Mouse (Mus musculus): ENCODE data around the gene Gjb6. TPM values are rescaled to one million over a fixed set of nuclear protein-coding genes. Genes with fewer than 3 reads are reported as not detected.
A peak's percentile ranks its signal among the peaks of the same experiment; 100 is the strongest.

The Gjb6 gene
- not detected in 2 replicates for polyA plus RNA-seq (2015; fragmentation: Nextera tagmentation; extraction: Ambion mirVana)

DNA sequence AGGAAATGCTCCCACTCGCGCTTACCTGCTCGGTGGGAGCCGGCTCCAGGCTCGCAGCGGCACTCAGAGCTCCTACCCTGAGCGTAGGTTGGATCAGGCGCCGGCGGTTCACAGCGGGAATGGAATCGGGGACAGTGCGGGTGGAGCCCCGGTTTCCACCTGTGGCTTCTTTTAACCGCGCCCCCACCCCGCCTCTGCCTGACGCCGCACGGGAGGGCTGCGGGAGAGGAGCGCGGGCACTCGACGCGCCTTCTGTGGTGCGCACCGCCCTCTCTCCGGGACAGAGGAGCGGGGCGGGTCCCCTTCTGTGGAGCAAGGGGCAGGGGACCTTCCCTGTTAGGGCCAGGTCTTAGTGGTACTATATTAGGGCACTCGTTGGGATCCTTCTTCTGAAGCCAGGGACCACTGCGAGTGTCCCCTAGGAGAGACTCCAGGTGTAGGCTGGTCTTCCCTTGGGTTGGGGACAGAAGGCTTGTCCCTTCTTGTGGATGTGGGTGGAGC is at the start of gene Gjb6:
Gene Gjb6 (minus strand): TSS at position 451 of the 501 bp plus-strand sequence.
- Histone ChIP-seq H3K27ac (no peak within 1 kb of the TSS), H3K4me3 (peak within 1 kb of the TSS; percentile 37), H3K27me3 (peaks cover 73% of the 10 kb centered on the region), H3K9me3 (replicated peaks) (no peaks in the 10 kb centered on the region), H3K4me2 (peak within 1 kb of the TSS; percentile 63), H3K4me1 (replicated peaks) (peaks cover 7% of the 10 kb centered on the region), H3K9ac (no peak within 1 kb of the TSS), H3K36me3 (no peaks in the 10 kb centered on the region)
- WGBS, result 4% methylated on average over 33 of the region's 33 CpGs
- no peak for ATAC-seq (replicated peaks; ENCODE audit: insufficient number of reproducible peaks, insufficient read depth, low FRiP score, low read depth)

- no peak for ATAC-seq (replicated peaks; ENCODE audit: insufficient number of reproducible peaks, insufficient read depth, low FRiP score, low read depth)
- H3K4me2 ChIP-seq, result no peak overlapping the region
- no peak overlapping the region for H3K4me3 ChIP-seq
- H3K4me1 ChIP-seq (replicated peaks), result peaks cover 3% of the 10 kb centered on the region; the same call in 1 of the 2 replicates
- H3K36me3 ChIP-seq, result no peaks in the 10 kb centered on the region
- H3K27me3 ChIP-seq, result 0 out of 2 replicates have a peak, but pooled peaks cover 7% of the 10 kb centered on the region
- H3K9ac ChIP-seq, result no peak overlapping the region
- no peaks in the 10 kb centered on the region for H3K9me3 ChIP-seq (replicated peaks)
- H3K27ac ChIP-seq, result no peak overlapping the region
- WGBS, result 91% methylated on average over 3 of the region's 3 CpGs
Measured at GRCm38 (mm10) chr14:57165493-57165892, 32.1 kb upstream of the Gjb6 start.

DNA sequence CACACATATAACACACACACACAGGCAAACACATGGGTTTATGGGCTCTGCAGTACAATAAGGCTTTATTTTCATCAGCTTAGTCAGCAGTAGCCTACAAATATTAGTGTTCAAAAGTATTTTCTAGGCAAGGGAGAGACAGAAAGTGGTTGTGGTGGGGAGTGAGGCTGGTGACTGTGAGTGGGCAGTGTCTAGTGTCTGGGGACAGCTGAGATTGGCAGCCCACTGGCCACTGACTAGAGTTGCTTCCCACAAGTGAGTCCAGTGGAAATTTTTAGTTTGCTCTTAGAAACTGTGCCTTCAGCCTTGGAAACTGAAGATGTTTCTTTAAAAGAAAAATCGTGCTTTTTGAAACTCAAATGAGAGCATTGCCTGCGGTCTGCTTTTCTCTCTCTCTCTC is 28.4 kb upstream of the Gjb6 start:
- H3K27ac ChIP-seq, result no peak overlapping the region
- no peaks in the 10 kb centered on the region for H3K9me3 ChIP-seq (replicated peaks)
- ATAC-seq (replicated peaks; ENCODE audit: insufficient number of reproducible peaks, insufficient read depth, low FRiP score, low read depth), result no peak
- WGBS, result 48% methylated on average over 2 of the region's 2 CpGs
- H3K36me3 ChIP-seq, result no peaks in the 10 kb centered on the region
- no peak overlapping the region for H3K4me2 ChIP-seq
- H3K9ac ChIP-seq, result no peak overlapping the region
- H3K27me3 ChIP-seq, result 0 out of 2 replicates have a peak, but pooled peaks cover 7% of the 10 kb centered on the region
- no peak overlapping the region for H3K4me3 ChIP-seq
- peaks cover 3% of the 10 kb centered on the region; the same call in 1 of the 2 replicates for H3K4me1 ChIP-seq (replicated peaks)

DNA sequence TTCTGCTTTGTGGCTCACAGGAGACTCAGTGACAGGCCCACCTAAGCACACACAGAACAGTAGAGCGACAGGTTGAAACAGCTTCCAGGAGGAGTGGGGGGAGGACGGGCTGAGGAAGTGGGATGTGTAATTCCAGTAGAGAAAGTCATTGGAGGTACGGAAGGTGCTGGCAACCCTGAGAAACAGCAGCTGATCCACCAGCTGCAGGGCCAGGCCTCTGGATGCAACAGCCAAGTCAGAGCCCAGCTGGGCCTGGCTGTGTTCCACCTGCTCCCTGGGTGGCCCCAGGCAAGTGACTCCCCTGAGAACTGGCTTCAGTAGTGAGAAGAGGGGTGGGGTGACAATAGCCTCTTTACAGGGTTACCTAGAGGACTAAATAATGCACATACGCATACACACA is 27.8 kb upstream of the Gjb6 start:
- Histone ChIP-seq H3K9ac (no peak overlapping the region), H3K4me1 (replicated peaks) (peaks cover 3% of the 10 kb centered on the region; the same call in 1 of the 2 replicates), H3K4me3 (no peak overlapping the region), H3K36me3 (no peaks in the 10 kb centered on the region), H3K4me2 (no peak overlapping the region), H3K27ac (no peak overlapping the region), H3K9me3 (replicated peaks) (no peaks in the 10 kb centered on the region), H3K27me3 (0 out of 2 replicates have a peak, but pooled peaks cover 7% of the 10 kb centered on the region)
- WGBS, result 66% methylated on average over 4 of the region's 4 CpGs
- no peak for ATAC-seq (replicated peaks; ENCODE audit: insufficient number of reproducible peaks, insufficient read depth, low FRiP score, low read depth)

GRCm38 (mm10) chr14:57154916-57155315 is 21.5 kb upstream of the Gjb6 start:
- H3K27me3 ChIP-seq, result peaks cover 8% of the 10 kb centered on the region
- WGBS, result 39% methylated on average over 6 of the region's 6 CpGs
- H3K9ac ChIP-seq, result no peak overlapping the region

DNA sequence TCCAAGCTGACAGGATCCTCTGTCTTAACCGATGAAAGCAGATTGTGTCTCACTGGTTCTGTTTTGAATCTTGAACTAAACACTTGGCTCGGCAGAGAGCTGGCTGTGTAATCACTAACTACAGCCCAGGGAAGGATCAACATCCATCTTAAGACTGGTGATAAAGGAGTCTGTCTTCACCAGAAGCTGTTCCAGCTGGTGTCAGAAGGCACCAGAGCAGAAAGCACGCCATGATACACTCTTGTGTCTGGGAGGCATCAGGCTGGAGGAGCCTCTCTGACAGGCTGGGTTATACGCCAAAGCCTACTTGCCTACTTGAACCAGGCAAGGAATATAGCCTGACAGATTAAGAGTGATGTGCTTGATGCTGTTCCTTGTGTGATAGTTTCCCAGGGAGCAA is 12.3 kb upstream of the Gjb6 start:
- H3K9me3 ChIP-seq (replicated peaks), result no peaks in the 10 kb centered on the region
- H3K36me3 ChIP-seq, result no peaks in the 10 kb centered on the region
- H3K27ac ChIP-seq, result no peak overlapping the region
- H3K4me2 ChIP-seq, result no peak overlapping the region
- WGBS, result 18% methylated on average over 4 of the region's 4 CpGs
- H3K4me1 ChIP-seq (replicated peaks), result no peaks in the 10 kb centered on the region; the same call in 1 of the 2 replicates
- H3K4me3 ChIP-seq, result no peak overlapping the region
- ATAC-seq (replicated peaks; ENCODE audit: insufficient number of reproducible peaks, insufficient read depth, low FRiP score, low read depth), result no peak; the same call in 1 of the 2 replicates
- no peaks in the 10 kb centered on the region; the same call in 1 of the 2 replicates for H3K27me3 ChIP-seq
- no peak overlapping the region for H3K9ac ChIP-seq

More at GRCm38 (mm10) chr14:57154916-57155315, 21.5 kb upstream of the Gjb6 start:
- ATAC-seq (replicated peaks; ENCODE audit: insufficient number of reproducible peaks, insufficient read depth, low FRiP score, low read depth), result no peak
- H3K4me1 ChIP-seq (replicated peaks), result 0 out of 2 replicates have a peak, but pooled peaks cover 3% of the 10 kb centered on the region
- no peaks in the 10 kb centered on the region for H3K9me3 ChIP-seq (replicated peaks)
- no peaks in the 10 kb centered on the region for H3K36me3 ChIP-seq
- no peak overlapping the region for H3K4me2 ChIP-seq
- H3K27ac ChIP-seq, result no peak overlapping the region
- no peak overlapping the region for H3K4me3 ChIP-seq

- Histone ChIP-seq H3K4me2 (no peak overlapping the region), H3K36me3 (no peaks in the 10 kb centered on the region), H3K27ac (no peak overlapping the region), H3K9ac (no peak overlapping the region), H3K27me3 (peaks cover 70% of the 10 kb centered on the region), H3K9me3 (replicated peaks) (no peaks in the 10 kb centered on the region), H3K4me3 (no peak overlapping the region), H3K4me1 (replicated peaks) (peaks cover 7% of the 10 kb centered on the region)
- 72% methylated on average over 8 of the region's 8 CpGs for WGBS
- no peak for ATAC-seq (replicated peaks; ENCODE audit: insufficient number of reproducible peaks, insufficient read depth, low FRiP score, low read depth)
Measured at GRCm38 (mm10) chr14:57135265-57135664, 1.9 kb upstream of the Gjb6 start.

DNA sequence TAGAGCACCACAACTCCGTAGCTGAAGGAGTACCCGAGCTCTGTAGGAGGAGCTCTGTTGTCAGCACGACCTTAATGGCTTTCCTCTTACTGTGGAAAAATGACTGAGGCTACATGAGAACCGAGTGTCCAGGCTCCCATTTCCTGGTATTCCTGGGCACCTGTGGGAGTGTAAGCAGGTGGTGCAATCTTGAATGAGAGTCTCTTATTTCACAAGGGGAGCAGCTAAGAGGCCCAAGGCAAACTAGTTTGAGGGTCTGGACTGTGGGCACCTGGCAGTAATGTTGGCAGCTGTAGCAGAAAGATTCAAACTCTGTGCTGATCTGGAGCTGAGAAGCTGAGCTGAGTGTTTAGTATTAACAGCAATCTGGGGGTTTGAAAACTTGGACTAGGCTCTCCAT is 6.0 kb downstream of the Gjb6 start:
- H3K9me3 ChIP-seq (replicated peaks), result no peaks in the 10 kb centered on the region
- H3K36me3 ChIP-seq, result no peaks in the 10 kb centered on the region
- H3K9ac ChIP-seq, result no peak overlapping the region
- H3K4me1 ChIP-seq (replicated peaks), result no peaks in the 10 kb centered on the region
- no peak overlapping the region for H3K27ac ChIP-seq
- H3K4me3 ChIP-seq, result no peak overlapping the region
- no peak overlapping the region for H3K4me2 ChIP-seq
- no peak for ATAC-seq (replicated peaks; ENCODE audit: insufficient number of reproducible peaks, insufficient read depth, low FRiP score, low read depth)
- peaks cover 26% of the 10 kb centered on the region for H3K27me3 ChIP-seq
- 58% methylated on average over 4 of the region's 4 CpGs for WGBS

GRCm38 (mm10) chr14:57122295-57122694 is 11.1 kb downstream of the Gjb6 start:
- WGBS, result 78% methylated on average over 7 of the region's 7 CpGs
- no peak for ATAC-seq (replicated peaks; ENCODE audit: insufficient number of reproducible peaks, insufficient read depth, low FRiP score, low read depth)
- no peak overlapping the region for H3K4me2 ChIP-seq
- no peaks in the 10 kb centered on the region for H3K4me1 ChIP-seq (replicated peaks)
- H3K27me3 ChIP-seq, result peaks cover 14% of the 10 kb centered on the region
- H3K27ac ChIP-seq, result no peak overlapping the region
- no peaks in the 10 kb centered on the region for H3K9me3 ChIP-seq (replicated peaks)
- H3K4me3 ChIP-seq, result no peak overlapping the region
- H3K9ac ChIP-seq, result no peak overlapping the region
- no peaks in the 10 kb centered on the region for H3K36me3 ChIP-seq

- H3K4me2 ChIP-seq, result no peak within 1 kb of the TSS
- H3K27me3 ChIP-seq, result peaks cover 39% of the 10 kb centered on the region
- no peak within 1 kb of the TSS for H3K4me3 ChIP-seq
- no peak within 1 kb of the TSS for H3K27ac ChIP-seq
- ATAC-seq (replicated peaks; ENCODE audit: insufficient number of reproducible peaks, insufficient read depth, low FRiP score, low read depth), result no peak
- no peaks in the 10 kb centered on the region for H3K9me3 ChIP-seq (replicated peaks)
- H3K9ac ChIP-seq, result no peak within 1 kb of the TSS
- H3K36me3 ChIP-seq, result no peaks in the 10 kb centered on the region
- no peaks in the 10 kb centered on the region for H3K4me1 ChIP-seq (replicated peaks)
- 24% methylated on average over 13 of the region's 13 CpGs for WGBS
Measured at GRCm38 (mm10) chr14:57115823-57116544, 17.4 kb downstream of the Gjb6 start, which contains the start of gene Gm4491. TSS of gene Gm4491 (minus strand) at chr14:57115883.

- Histone ChIP-seq H3K27ac (no peak overlapping the region), H3K9ac (no peak overlapping the region), H3K4me3 (no peak overlapping the region), H3K9me3 (replicated peaks) (no peaks in the 10 kb centered on the region), H3K4me2 (no peak overlapping the region), H3K4me1 (replicated peaks) (peaks cover 14% of the 10 kb centered on the region), H3K27me3 (peaks cover 65% of the 10 kb centered on the region), H3K36me3 (no peaks in the 10 kb centered on the region)
- ATAC-seq (replicated peaks; ENCODE audit: insufficient number of reproducible peaks, insufficient read depth, low FRiP score, low read depth), result no peak
- WGBS, result 9% methylated on average over 4 of the region's 4 CpGs
Measured at GRCm38 (mm10) chr14:57109194-57109593, 24.2 kb downstream of the Gjb6 start.
